Mouse (Mus musculus): ENCODE measurements around the gene Pdzd4.

Pdzd4 gene

GRCm38 (mm10) chrX:73786364-73787224 lies 38.2 kb downstream of the Pdzd4 start, which contains the start of the genes Idh3g and Ssr4:
TSS of gene Idh3g (minus strand) at chrX:73786897.
TSS of gene Ssr4 (plus strand) at chrX:73787028.
- DNase-seq (ENCODE audit: low spot score in 2 of 2): peak; percentile 88 to 91

GRCm38 (mm10) chrX:73785666-73786065 lies 39.1 kb downstream of the Pdzd4 start:
- DNase-seq (ENCODE audit: low spot score in 2 of 2): no peak

- DNase-seq (ENCODE audit: low spot score in 2 of 2): no peak
Observed at GRCm38 (mm10) chrX:73782227-73782626, 42.5 kb downstream of the Pdzd4 start.

- no peak for DNase-seq (ENCODE audit: low spot score in 2 of 2)
Observed at GRCm38 (mm10) chrX:73774802-73775483, 49.8 kb downstream of the Pdzd4 start.

- DNase-seq (ENCODE audit: low spot score in 2 of 2): no peak
Observed at GRCm38 (mm10) chrX:73774168-73774760, 50.5 kb downstream of the Pdzd4 start, which contains the start of gene Srpk3. TSS of gene Srpk3 (plus strand) at chrX:73774405.

- no peak for DNase-seq (ENCODE audit: low spot score in 2 of 2)
Observed at GRCm38 (mm10) chrX:73767267-73767666, 57.5 kb downstream of the Pdzd4 start.

- DNase-seq (ENCODE audit: low spot score in 2 of 2): peak in 1 of 2 experiments; percentile 13
Observed at GRCm38 (mm10) chrX:73765311-73765710, 59.5 kb downstream of the Pdzd4 start.

- no peak for DNase-seq (ENCODE audit: low spot score in 2 of 2)
Observed at GRCm38 (mm10) chrX:73758611-73759290, 66.0 kb downstream of the Pdzd4 start.

- no peak for DNase-seq (ENCODE audit: low spot score in 2 of 2)
Observed at GRCm38 (mm10) chrX:73756334-73757140, 68.2 kb downstream of the Pdzd4 start, which contains the start of gene Plxnb3. TSS of gene Plxnb3 (plus strand) at chrX:73757090.

- no peak for DNase-seq (ENCODE audit: low spot score in 2 of 2)
Observed at GRCm38 (mm10) chrX:73748977-73749376, 75.8 kb downstream of the Pdzd4 start.

GRCm38 (mm10) chrX:73744774-73745481 lies 79.8 kb downstream of the Pdzd4 start:
- DNase-seq (ENCODE audit: low spot score in 2 of 2): no peak
